Mouse (Mus musculus): ENCODE data around the gene Cwc25.
A peak's percentile ranks its signal among the peaks of the same experiment; 100 is the strongest.

DNA sequence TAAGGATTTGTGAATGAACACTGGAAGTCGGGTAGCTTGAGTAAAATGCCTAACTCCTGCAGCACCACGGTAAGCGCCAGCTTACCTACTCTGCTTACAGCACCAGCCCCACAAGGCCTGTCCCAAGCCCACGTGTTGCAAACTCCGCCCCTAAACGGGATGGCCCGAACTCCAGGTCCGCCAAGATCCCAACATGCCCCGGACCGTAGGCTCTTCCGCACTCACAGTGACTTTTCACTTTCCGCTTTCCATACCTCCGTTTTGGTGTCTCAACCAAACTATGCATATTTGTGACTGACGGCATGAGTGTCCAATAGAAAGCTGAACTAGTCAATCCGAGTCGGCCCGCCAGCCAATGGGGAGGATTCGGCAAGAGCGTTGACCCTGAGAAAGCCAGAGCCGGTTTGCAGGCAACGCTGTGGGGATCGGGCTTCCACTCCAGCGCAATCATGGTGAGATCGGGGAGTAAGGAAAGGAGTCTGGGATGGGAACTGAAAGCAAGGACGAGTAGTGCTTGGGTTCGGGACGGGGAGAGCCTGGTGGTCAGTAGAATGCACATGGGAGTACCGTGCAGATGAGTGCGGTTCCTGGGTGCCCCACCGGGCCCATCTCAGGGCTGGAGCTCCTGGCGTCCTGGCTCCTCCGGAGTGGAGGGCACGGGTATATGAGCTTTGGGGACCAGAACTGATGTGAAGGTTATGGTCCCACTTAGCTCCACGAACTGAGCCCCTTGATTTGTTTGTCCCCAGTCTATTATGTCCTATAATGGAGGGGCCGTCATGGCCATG lies 63.1 kb downstream of the Cwc25 start, which contains the start of gene Psmb3:
- peak; percentile 71 for TF ChIP-seq POLR2A (IDR thresholded peaks at IDR 0.05; ENCODE audit: low read depth, low read length)
- no peak for TF ChIP-seq CTCF (IDR thresholded peaks at IDR 0.05; ENCODE audit: extremely low read depth, insufficient read length, insufficient replicate concordance, low read depth, low read length)
